Mouse (Mus musculus) megakaryocyte, embryonic 14.5 days (primary cell): ENCODE data around the gene Rad51ap1. TPM values are rescaled to one million over a fixed set of nuclear protein-coding genes. Genes with fewer than 3 reads are reported as not detected.

ENCODE experiments used
- H3K27me3 ChIP-seq: replicated peaks from 2 replicates; pipeline ENCODE3; 2012; ENCODE audit warnings: inconsistent platforms
- H3K36me3 ChIP-seq: replicated peaks from 2 replicates; pipeline ENCODE3; 2012; ENCODE audit warnings: low read length, inconsistent platforms, mixed read lengths
- H3K4me1 ChIP-seq: 2 replicates; pipeline ENCODE4 v1.6.1; 2012; ENCODE audit warnings: inconsistent platforms
- H3K4me3 ChIP-seq: replicated peaks from 2 replicates; pipeline ENCODE3; 2012; ENCODE audit warnings: moderate library complexity, mild to moderate bottlenecking, inconsistent platforms
- H3K9me3 ChIP-seq: 2 replicates; pipeline ENCODE4 v1.6.1; 2012; ENCODE audit warnings: inconsistent platforms
- FLI1 ChIP-seq: IDR thresholded peaks from 2 replicates; pipeline ENCODE4 v1.6.1; 2012; ENCODE audit warnings: low read length, inconsistent platforms, mixed read lengths
- GATA1 ChIP-seq: IDR thresholded peaks from 3 replicates; pipeline ENCODE4 v1.6.1; 2012; ENCODE audit warnings: mixed read lengths, low read length, inconsistent platforms, borderline replicate concordance
- polyA plus RNA-seq: library from polyadenylated mRNA; stranded (reverse); fragments of >175 nt; gene quantifications from 2 replicates; pipeline ENCODE4 v1.2.3, GENCODE M21; 2012; ENCODE audit warnings: low replicate concordance; ENCODE audit not compliant: insufficient read depth

Rad51ap1 gene
- polyA plus RNA-seq: 7.2 and 10.9 TPM in 2 replicates

DNA sequence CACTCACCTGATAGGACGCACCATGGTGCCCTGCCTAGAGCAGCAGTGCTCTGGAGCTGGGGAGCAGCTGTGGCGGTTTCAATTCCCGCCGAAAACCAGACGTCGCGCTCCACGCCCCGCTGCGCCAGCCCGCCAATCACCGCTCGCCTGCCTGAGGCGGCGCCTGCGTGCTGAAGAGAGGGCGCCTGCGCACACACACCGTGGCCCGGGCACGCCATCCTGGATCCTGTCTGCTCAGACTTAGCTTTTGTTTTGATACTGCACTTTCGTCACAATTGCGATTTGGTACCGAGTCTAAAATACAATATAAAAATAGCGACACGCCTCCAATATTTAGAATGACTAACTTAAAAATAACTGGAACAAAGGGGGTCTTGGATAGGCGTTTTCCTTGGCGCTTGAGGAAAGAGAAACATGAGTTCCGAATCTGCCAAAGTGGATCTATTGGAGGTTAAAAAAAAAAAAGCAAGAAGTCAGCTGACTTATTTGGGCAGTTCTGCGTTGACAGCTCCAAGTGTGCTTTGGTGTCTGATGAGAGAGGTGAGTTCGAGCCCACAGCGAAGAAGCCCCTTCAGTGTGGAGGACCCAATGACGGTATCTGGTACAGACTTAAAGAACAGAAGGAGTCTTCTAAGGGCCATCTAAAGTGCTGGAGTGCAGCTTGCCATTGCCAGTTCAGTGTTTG lies at the start of gene Rad51ap1, which contains the start of gene D6Wsu163e:
TSS of gene Rad51ap1 (minus strand) at position 101 of the 685 bp plus-strand sequence.
TSS of gene D6Wsu163e (plus strand) at position 476 of the 685 bp plus-strand sequence.
- H3K4me1 ChIP-seq: peaks cover 44% of the 10 kb centered on the region
- H3K36me3 ChIP-seq: peaks cover 42% of the 10 kb centered on the region
- no peak for TF ChIP-seq GATA1
- TF ChIP-seq FLI1: no peak
- peak within 1 kb of the TSS; percentile 92 for H3K4me3 ChIP-seq
- H3K9me3 ChIP-seq: no peaks in the 10 kb centered on the region
- H3K27me3 ChIP-seq: no peaks in the 10 kb centered on the region

DNA sequence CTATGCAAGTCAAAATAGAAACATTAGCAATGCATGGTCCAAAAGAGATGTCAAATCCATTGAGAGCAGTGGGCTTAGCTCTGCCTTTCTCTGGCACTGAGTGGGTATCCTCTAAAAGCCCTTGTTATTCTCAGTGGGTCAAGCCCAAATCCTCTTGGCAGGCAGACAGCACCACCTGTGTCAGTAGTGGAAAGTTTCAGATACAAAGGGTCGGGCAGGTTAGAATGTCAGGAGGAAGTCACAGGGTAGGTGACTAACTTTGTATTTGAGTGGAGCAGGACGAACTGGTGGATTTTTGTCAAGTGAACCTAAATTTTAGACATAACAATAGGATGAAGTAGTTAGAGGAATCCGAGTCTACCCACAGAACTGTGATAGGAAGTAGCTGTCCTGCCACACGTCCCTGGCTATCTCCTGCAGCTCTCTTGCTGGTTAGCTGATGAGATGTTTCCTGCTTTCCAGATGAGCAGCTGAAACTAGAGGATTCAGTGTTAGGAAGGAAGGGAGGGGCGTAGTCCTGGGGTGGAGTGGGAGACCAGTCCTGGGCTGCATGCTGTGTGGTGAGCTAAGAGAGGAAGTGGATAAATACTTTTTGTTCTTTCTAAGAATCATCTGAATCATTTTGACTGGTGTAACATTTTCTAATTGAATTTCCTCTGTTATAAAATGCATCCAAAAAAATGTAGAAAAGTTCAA lies 42.3 kb upstream of the Rad51ap1 start:
- Histone ChIP-seq H3K4me1 (peaks cover 86% of the 10 kb centered on the region), H3K27me3 (no peaks in the 10 kb centered on the region), H3K36me3 (peaks cover 39% of the 10 kb centered on the region), H3K9me3 (peaks cover 3% of the 10 kb centered on the region; the same call in 1 of the 2 replicates), H3K4me3 (peak overlapping the region; percentile 47)
- TF ChIP-seq FLI1: no peak
- TF ChIP-seq GATA1: no peak; the same call in 2 of the 3 replicates

DNA sequence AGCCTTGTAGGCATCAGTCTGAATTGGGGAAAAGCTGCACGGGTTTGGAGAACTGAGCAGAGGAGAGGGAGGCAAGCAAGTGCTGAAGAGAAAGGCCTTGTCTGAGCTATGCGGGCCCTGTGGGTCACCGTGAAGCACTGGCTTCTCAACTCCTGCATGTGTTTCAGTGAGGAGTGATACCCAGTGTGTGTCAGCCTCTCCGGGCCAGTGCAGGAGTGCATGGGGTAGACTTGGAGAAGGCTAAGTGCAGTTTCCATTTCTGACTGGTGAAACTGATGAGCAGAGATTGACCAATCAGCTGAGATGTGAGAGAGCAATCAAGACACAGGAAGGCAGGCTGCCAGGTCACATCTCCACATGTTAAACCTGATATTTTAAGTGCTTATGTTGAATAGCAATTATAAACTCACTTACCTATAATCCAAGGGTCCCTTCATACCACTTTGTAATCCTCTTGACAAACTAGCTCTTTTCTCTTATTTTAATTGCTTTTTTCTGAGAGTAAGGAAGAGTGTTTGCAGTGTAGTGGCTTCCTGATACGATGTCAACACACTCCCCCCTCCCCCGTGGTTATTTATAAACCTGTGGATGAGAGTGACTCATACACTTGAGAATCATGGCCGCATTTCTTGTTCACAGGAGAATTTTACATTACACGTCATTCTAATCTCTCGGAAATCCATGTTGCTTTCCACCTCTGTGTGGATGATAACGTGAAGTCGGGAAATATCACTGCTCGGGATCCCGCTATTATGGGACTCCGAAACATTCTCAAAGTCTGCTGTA lies 27.0 kb upstream of the Rad51ap1 start:
- Histone ChIP-seq H3K9me3 (no peaks in the 10 kb centered on the region), H3K4me1 (peaks cover 73% of the 10 kb centered on the region), H3K4me3 (no peak overlapping the region), H3K36me3 (peaks cover 89% of the 10 kb centered on the region), H3K27me3 (no peaks in the 10 kb centered on the region)
- TF ChIP-seq GATA1 (no peak), FLI1 (no peak)

DNA sequence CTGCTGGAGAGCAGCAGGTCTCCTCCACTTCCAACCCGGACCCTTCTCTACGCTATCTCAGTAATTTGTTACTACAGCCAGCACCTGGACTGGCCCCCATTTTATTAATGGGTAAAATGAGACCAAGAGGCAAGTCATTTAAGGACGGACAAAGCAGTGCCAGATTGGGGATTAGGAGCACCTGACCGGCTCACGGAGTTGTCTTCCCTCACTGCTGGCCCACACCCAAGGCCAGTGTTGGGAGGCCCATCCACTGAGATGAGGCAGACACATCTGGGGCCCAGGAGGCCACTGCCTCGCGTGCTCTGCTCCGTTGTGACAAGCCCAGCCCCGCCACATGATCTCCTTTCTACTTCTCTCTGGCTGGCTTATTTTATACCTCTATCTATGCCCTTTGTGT lies 24.0 kb upstream of the Rad51ap1 start:
- TF ChIP-seq FLI1 (no peak), GATA1 (no peak)
- Histone ChIP-seq H3K27me3 (no peaks in the 10 kb centered on the region), H3K9me3 (no peaks in the 10 kb centered on the region), H3K4me1 (peaks cover 64% of the 10 kb centered on the region), H3K4me3 (no peak overlapping the region), H3K36me3 (peaks cover 73% of the 10 kb centered on the region)

DNA sequence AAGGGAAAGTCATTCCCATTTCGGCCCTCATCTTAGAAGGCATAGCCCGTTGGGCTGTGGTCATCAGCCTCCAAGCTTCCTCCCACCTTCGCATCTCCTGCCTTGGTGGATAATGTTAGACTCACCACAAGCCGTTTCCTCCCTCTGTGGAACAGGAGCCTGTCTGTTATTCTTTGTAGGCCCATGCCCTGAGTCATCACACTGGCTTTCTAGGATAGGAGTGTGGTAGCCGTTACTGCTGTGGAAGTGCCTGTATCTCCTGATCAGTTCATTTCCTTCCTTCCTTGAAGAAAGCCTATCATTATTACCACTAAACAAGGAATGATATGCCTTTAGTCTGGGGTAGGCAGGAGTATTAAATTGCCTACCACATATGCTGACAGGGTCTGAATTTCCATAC lies 23.3 kb upstream of the Rad51ap1 start:
- TF ChIP-seq GATA1: peak; percentile 97
- 0 out of 2 replicates have a peak, but pooled peaks have one; percentile 40 for TF ChIP-seq FLI1
- H3K36me3 ChIP-seq: peaks cover 73% of the 10 kb centered on the region
- peak overlapping the region; percentile 82 for H3K4me3 ChIP-seq
- H3K9me3 ChIP-seq: no peaks in the 10 kb centered on the region
- H3K4me1 ChIP-seq: peaks cover 57% of the 10 kb centered on the region
- H3K27me3 ChIP-seq: no peaks in the 10 kb centered on the region

DNA sequence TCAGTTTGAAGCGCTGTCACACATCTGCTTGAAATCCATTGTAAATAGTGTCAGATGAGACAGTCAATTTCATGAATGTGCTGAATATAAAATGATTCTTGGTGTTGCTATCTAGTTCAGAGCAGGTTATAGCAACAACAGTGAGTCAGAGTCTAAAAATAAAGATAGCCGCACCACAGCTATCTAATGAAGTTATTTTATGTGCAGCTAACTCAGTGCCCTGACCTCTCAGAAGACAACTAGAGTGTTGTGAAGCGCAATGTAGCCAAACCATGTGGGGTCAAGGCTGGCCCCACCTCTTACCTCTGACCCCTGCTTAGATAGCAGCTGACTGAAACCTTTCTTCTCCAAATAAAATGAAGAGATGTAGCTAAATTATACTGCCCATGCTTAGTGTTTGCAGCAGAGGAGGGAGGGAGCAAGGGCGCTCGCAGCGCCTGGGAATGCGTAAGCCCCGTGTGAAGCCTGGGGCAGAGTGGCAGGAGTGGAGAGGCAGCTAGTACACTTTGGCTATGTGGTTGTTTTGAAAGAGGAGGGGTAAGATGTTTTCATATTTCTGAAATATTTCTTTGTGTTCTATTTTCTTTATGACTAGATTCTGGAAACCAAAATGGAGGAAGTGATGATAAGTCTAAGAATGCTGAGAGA lies 22.1 kb upstream of the Rad51ap1 start:
- H3K9me3 ChIP-seq: no peaks in the 10 kb centered on the region
- H3K27me3 ChIP-seq: no peaks in the 10 kb centered on the region
- peak overlapping the region; percentile 53 for H3K4me3 ChIP-seq
- no peak for TF ChIP-seq GATA1
- TF ChIP-seq FLI1: no peak
- H3K4me1 ChIP-seq: peaks cover 55% of the 10 kb centered on the region
- H3K36me3 ChIP-seq: peaks cover 74% of the 10 kb centered on the region

DNA sequence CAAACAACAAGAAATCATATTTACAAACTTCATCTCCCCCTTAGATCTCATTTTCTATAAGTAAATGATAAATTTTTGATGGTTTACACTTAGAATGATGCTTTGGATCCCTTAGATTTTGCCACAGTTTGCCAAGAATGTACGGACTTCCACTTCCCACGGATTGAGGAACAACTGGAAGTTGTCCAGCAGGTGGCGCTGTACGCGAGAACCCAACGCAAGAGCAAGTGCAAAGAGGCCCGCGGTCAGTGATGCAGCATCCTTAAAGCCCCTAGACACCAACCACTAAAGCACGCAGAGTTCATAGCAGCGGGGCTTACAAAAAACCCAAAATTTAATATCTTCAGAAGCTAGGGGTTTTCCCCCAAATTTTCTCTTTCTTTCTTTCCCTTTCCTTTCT lies 16.3 kb upstream of the Rad51ap1 start:
- H3K4me3 ChIP-seq: no peak overlapping the region
- peaks cover 24% of the 10 kb centered on the region for H3K4me1 ChIP-seq
- H3K36me3 ChIP-seq: peaks cover 82% of the 10 kb centered on the region
- no peaks in the 10 kb centered on the region for H3K27me3 ChIP-seq
- TF ChIP-seq GATA1 (no peak), FLI1 (no peak)
- H3K9me3 ChIP-seq: no peaks in the 10 kb centered on the region

DNA sequence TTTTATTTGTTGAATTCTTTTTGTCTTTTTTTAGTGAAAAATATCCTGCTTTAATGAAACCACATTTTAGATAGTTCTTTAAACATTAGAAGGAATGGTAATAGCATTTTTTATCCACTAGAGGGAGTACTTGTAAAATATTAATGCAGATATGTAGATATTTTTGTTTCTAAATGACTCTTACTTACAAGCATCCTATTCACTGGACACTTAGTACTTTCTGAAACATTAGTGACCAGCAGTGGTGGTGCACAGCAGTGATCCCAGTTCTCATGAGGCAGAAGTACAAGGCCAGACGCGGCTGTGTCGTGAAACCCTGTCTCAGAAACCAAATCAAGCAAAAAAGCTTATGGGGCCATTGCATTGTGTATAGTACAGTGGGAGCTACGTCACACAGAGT lies 8.9 kb upstream of the Rad51ap1 start:
- Histone ChIP-seq H3K4me3 (no peak overlapping the region), H3K9me3 (no peaks in the 10 kb centered on the region), H3K36me3 (peaks cover 97% of the 10 kb centered on the region), H3K27me3 (no peaks in the 10 kb centered on the region), H3K4me1 (peaks cover 7% of the 10 kb centered on the region)
- no peak for TF ChIP-seq FLI1

DNA sequence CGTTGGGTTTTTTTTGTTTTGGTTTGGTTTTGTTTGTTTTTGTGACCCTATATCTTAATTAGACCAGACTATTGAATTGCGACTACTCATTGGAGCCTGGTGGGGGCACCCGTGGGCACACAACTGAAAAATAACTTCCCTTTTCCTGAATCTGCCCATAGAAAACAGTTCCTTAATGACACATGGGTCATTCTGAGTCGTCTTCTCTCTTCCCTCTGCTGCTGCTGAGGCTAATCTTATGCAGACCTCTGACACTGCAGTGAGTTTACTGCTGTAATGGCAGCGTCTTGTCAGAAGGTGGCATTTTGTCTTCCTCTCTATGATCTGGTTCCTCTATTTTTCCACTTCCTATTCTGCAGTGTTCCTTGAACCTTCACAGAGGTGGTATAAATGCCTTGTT lies 1.1 kb upstream of the Rad51ap1 start:
- no peaks in the 10 kb centered on the region for H3K27me3 ChIP-seq
- no peak for TF ChIP-seq FLI1
- TF ChIP-seq GATA1: no peak
- no peaks in the 10 kb centered on the region for H3K9me3 ChIP-seq
- peaks cover 44% of the 10 kb centered on the region for H3K4me1 ChIP-seq
- peaks cover 42% of the 10 kb centered on the region for H3K36me3 ChIP-seq
- peak overlapping the region; percentile 92 for H3K4me3 ChIP-seq
